Mouse (Mus musculus) limb, embryonic 10.5 days (tissue): ENCODE measurements around the gene Dcn. TPM values are rescaled to one million over a fixed set of nuclear protein-coding genes. Genes with fewer than 3 reads are reported as not detected.

Experiments
- DNase-seq: peaks from one replicate; pipeline ENCODE4 v3.0.0-alpha.2; 2017; ENCODE audit warnings: low spot score
- H3K27ac ChIP-seq: fragments of 300-500 bp; sonication (generic); 2 replicates; pipeline ENCODE4 v1.5.1; 2016; ENCODE audit warnings: mild to moderate bottlenecking
- H3K27me3 ChIP-seq: fragments of 300-500 bp; sonication (generic); 2 replicates; pipeline ENCODE4 v1.6.1; 2016; ENCODE audit warnings: low read depth, mild to moderate bottlenecking; ENCODE audit not compliant: poor library complexity, severe bottlenecking
- H3K36me3 ChIP-seq: fragments of 300-500 bp; sonication (generic); 2 replicates; pipeline ENCODE4 v1.6.1; 2016; ENCODE audit warnings: mild to moderate bottlenecking, moderate library complexity
- H3K4me1 ChIP-seq: fragments of 300-500 bp; sonication (generic); 2 replicates; pipeline ENCODE4 v1.6.1; 2016
- H3K4me3 ChIP-seq: fragments of 300-500 bp; sonication (generic); 2 replicates; pipeline ENCODE4 v1.5.1; 2016; ENCODE audit warnings: mild to moderate bottlenecking, moderate library complexity
- H3K9me3 ChIP-seq: fragments of 300-500 bp; sonication (generic); replicated peaks from 2 replicates; pipeline ENCODE4 v1.6.1; 2016; ENCODE audit warnings: mild to moderate bottlenecking
- WGBS: fragments of 180-500 bp; shearing (Covaris S2); methylation state at CpG from one replicate; pipeline ENCODE4 v1.1.7; 2016; 5-methylcytosine and 5-hydroxymethylcytosine counted together
- polyA plus RNA-seq: library from polyadenylated mRNA; unstranded; fragments of >200 nt; fragmentation: Nextera tagmentation; extraction: Ambion mirVana; gene quantifications from 2 replicates; pipeline ENCODE4 v1.2.1, GENCODE M21; 2016

Dcn gene
- 2.4 and 5.2 TPM in 2 replicates for polyA plus RNA-seq

DNA sequence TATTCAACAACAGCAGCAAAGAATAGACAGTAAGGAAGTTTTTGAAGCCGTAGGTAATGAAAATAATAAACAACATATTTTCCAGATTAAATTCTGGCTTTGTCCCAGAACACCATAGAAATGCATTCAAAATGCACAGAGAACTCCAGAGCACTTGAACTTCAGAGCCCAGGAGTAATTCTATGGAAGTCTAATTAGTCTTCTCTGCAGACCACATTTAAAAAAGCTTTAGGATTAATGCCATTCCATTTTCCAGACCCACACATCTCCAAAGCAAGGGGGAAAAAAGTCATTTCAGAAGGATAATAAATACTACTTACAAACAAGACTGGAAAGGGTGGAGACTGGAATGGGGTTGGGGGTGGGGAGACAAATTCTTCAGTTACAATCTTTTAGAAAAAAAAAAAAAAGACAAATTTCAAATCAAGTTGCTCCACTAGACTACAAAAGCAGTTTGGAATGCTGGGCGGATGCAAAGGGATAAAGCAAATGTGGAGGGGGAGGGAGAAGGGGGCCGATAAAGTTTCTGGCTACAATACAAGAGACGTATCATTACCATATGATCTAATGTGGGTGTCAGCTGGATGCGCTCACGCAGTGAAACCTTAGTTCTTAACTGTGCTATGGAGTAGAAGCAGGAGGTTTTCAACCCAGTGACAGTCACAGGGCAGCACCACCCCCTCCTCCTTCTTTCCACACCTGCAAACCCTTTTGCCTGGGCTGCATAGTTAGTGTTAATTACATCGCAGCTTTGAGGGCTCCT is at the start of gene Dcn:
Gene Dcn, plus strand, starts transcription at position 606 of the 763 bp plus-strand sequence.
- peak within 1 kb of the TSS; percentile 32 for H3K4me3 ChIP-seq
- peak; percentile 37 for DNase-seq
- WGBS, result 14% methylated on average over 7 of the region's 7 CpGs
- no peaks in the 10 kb centered on the region for H3K36me3 ChIP-seq
- H3K9me3 ChIP-seq, result no peaks in the 10 kb centered on the region
- H3K27me3 ChIP-seq, result no peaks in the 10 kb centered on the region
- peaks cover 32% of the 10 kb centered on the region for H3K4me1 ChIP-seq
- peak within 1 kb of the TSS; percentile 72 for H3K27ac ChIP-seq

DNA sequence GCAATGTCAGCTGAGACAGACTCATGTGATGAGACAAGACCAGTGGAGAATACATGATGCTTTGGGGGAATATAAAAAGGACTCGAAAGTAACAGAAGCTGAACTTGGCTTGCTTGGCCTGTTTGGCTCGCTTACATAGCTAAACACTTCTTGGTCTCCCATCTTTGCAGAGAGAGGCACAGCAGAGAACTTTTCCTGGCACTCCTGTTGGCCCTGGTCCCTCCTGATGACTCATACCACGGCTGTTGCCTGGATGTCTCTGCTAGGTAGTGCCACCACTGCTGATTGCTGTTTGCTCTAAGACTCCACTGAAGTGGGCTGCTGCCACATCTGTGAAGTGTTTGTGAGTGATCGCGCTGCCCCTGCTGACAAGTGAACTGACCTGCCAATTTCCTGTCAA is 42.7 kb upstream of the Dcn start:
- H3K27me3 ChIP-seq, result no peaks in the 10 kb centered on the region
- no peak overlapping the region for H3K4me3 ChIP-seq
- H3K4me1 ChIP-seq, result peaks cover 8% of the 10 kb centered on the region
- peak; percentile 35 for DNase-seq
- H3K36me3 ChIP-seq, result no peaks in the 10 kb centered on the region
- H3K9me3 ChIP-seq, result no peaks in the 10 kb centered on the region
- H3K27ac ChIP-seq, result no peak overlapping the region
- WGBS, result 85% methylated on average over 5 of the region's 5 CpGs

DNA sequence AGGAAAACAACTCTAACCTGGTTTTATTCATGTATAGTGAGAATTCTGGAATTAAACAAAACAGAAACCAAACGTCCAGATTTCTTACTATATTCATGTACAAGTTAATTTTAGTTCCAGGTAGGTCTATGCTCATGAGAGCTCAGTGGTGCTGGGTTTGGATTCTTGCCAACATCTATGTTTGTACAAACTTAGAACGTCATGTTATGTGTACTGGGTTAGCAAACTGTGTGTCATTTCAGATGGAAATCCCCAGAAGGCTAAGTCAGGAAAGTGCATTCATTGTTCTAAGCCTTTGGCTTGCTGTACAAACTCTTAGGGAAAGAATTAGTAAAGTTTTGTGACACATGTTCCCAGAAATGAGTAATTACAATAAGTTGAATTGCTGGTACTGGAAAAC is 37.1 kb upstream of the Dcn start:
- Histone ChIP-seq H3K4me3 (no peak overlapping the region), H3K4me1 (peaks cover under 1% of the 10 kb centered on the region; the same call in 1 of the 2 replicates), H3K9me3 (no peaks in the 10 kb centered on the region), H3K36me3 (no peaks in the 10 kb centered on the region), H3K27me3 (no peaks in the 10 kb centered on the region), H3K27ac (no peak overlapping the region)
- DNase-seq, result no peak
- WGBS, result 81% methylated on average over 2 of the region's 2 CpGs

DNA sequence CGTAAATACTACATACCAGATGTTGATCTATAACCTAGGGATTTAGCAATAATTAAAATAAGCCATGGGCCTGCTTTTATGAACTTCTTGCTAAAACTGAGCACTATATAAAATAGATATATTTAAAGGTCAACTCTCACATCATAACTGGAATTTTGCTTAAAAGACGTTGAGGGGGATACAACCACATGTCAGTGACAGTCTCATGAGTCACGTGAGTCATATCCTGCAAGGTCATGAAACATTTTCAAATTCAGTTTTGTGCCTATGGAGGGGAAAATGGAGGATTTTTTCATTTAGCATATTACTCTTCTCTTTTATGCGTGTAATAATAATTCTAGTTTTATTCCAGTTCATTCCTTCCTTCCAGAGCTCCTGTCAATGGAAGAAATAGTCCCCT is 32.9 kb upstream of the Dcn start:
- H3K9me3 ChIP-seq, result no peaks in the 10 kb centered on the region
- 84% methylated on average over 4 of the region's 4 CpGs for WGBS
- no peaks in the 10 kb centered on the region for H3K27me3 ChIP-seq
- H3K36me3 ChIP-seq, result no peaks in the 10 kb centered on the region
- DNase-seq, result no peak
- H3K27ac ChIP-seq, result no peak overlapping the region
- no peaks in the 10 kb centered on the region for H3K4me1 ChIP-seq
- no peak overlapping the region for H3K4me3 ChIP-seq

DNA sequence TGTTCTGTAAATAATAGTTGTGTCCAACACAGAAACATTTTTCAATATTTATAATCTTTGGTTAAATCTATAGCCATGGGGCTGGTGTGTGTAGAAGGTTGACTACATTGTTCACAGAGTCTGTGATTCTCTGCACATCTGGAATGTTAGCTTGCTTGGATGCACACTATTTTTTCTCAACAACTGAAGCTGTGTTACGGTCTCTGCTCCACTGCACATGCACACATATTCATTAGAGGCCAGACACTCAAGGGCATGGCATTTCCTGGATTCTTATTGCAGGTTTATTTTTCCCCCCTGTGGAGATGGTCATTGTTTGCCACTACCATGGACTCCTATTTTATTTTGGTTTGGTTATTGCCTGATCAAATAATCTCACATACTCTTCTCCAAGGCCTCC is 26.5 kb upstream of the Dcn start:
- Histone ChIP-seq H3K27ac (no peak overlapping the region), H3K4me3 (no peak overlapping the region)
- whole genome bisulfite sequencing, result 83% methylated on average over 1 of the region's 1 CpGs

DNA sequence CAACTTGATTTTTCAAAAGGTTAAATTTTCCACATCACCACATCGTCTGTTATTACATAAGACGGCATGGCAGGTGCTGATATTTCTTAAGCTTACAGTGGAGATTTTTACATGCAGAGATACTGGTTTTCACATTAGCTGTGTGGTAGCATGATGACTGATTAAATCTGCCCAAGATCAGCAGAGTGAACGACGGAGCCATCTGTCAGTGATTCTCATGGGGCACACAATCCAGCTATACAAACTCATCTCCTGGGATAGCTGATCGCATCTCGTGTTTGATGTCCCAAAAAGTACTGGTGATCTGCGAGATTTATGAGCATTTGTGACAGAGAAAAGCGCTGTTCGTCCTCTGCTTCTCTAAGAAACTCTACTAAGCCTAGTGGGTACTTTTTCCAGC is 25.9 kb upstream of the Dcn start:
- WGBS, result 83% methylated on average over 9 of the region's 9 CpGs
- no peaks in the 10 kb centered on the region; the same call in 1 of the 2 replicates for H3K4me1 ChIP-seq
- H3K4me3 ChIP-seq, result no peak overlapping the region
- H3K9me3 ChIP-seq, result no peaks in the 10 kb centered on the region
- no peak for DNase-seq
- no peaks in the 10 kb centered on the region for H3K36me3 ChIP-seq
- no peaks in the 10 kb centered on the region for H3K27me3 ChIP-seq
- H3K27ac ChIP-seq, result no peak overlapping the region

More for the DNA sequence above, 26.5 kb upstream of the Dcn start:
- H3K9me3 ChIP-seq, result no peaks in the 10 kb centered on the region
- DNase-seq, result no peak
- no peaks in the 10 kb centered on the region for H3K36me3 ChIP-seq
- no peaks in the 10 kb centered on the region; the same call in 1 of the 2 replicates for H3K4me1 ChIP-seq
- H3K27me3 ChIP-seq, result no peaks in the 10 kb centered on the region

DNA sequence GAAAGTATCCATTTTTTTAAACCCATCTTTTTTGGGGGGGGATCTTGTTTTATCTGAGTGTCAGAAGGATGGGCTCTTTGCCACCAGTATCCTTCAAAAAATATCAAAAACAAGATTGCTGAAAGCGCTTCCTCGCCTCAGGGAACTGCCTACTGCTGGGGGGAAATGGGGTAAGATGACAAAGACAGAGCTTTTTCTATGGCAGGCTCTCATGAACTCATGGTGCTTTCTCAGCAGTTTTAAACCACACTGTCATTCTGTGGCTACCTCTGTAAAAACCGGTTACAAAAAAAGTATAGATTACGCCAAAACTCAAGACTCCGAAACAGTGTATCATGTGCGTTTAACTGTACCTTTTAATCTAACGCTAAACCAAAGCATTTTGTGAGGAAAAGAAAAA is 22.4 kb upstream of the Dcn start:
- WGBS, result 90% methylated on average over 7 of the region's 7 CpGs
- DNase-seq, result no peak
- H3K9me3 ChIP-seq, result no peaks in the 10 kb centered on the region

DNA sequence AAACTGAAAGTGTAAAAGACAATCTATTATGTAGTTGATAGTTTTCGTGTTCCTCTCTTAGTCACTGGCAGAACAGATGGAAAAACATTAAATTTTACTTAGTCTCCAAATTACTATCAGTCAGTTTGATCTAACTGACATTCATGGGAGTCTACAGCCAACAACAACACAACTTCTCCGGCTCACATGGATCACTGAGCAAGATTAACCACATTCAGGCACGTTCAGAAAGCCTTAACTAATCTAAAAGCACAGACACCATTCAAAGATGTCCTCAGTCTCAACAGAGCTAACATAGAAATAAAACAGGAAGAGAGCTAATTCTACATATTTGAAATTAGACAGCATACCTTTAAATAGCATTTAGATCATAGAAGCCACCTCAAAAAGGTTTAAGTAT is 12.6 kb upstream of the Dcn start:
- Histone ChIP-seq H3K4me3 (no peak overlapping the region), H3K36me3 (no peaks in the 10 kb centered on the region), H3K27ac (no peak overlapping the region), H3K9me3 (no peaks in the 10 kb centered on the region), H3K27me3 (no peaks in the 10 kb centered on the region), H3K4me1 (no peaks in the 10 kb centered on the region)
- DNase-seq, result no peak
- 85% methylated on average over 3 of the region's 3 CpGs for WGBS

More for the DNA sequence above, 22.4 kb upstream of the Dcn start:
- Histone ChIP-seq H3K4me1 (no peaks in the 10 kb centered on the region; the same call in 1 of the 2 replicates), H3K27me3 (no peaks in the 10 kb centered on the region), H3K4me3 (no peak overlapping the region), H3K36me3 (no peaks in the 10 kb centered on the region), H3K27ac (no peak overlapping the region)

DNA sequence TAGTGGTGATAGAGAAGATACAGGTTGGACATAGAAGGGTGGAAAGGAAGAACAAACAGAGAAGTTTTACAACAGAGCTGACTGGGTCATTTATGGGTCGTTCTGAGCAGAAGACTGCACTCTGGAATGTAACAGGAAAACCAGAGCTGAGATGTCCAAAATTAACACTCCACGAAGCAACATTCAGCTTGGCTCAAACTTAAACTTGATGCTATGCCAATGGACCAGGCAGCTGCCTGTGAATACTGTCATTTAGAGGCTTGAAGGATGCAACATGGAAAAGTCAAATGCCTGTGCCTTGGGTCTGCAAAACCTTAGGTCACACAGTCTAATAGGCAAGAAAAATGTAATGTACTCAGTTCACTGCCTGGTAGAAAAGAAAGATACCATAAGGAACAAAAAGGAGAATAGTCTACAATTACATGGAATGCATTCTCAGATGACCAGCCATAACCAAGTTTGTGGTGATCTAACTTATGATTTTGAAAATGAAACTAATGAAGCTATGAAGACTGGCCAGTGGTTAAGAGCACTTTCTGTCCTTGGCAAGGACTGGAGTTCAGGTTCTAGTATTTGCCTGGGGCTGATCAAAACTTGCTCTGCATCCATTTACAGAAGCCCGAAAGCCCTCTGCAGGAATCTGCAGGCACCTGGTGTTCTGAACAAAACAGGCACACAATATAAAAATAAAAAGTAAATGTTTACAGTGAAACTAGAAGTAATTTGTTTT is 9.8 kb upstream of the Dcn start:
- no peaks in the 10 kb centered on the region for H3K9me3 ChIP-seq
- WGBS, result 79% methylated on average over 3 of the region's 3 CpGs
- H3K4me1 ChIP-seq, result no peaks in the 10 kb centered on the region

DNA sequence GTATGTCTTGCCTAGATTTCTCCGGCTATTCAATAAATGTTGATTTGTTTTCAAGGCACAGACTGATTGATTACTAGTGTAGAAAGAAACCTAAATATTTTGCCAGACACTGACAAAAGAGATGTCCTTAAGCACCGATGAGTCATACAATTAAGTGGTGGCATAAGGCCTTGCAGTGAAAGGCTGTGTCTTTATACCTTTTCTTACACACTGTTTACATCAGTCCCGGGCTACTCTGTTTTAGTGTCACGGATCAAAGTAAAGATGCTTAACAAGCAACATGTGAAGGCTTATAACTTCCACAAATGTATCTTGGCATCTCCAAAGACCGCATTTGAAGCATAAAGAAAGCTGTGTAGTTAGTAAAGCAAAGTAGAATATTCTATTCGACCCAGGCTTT is 3.9 kb upstream of the Dcn start:
- Histone ChIP-seq H3K4me3 (no peak overlapping the region), H3K36me3 (no peaks in the 10 kb centered on the region), H3K27me3 (no peaks in the 10 kb centered on the region), H3K9me3 (no peaks in the 10 kb centered on the region), H3K4me1 (peaks cover 26% of the 10 kb centered on the region), H3K27ac (no peak overlapping the region)
- DNase-seq, result no peak
- 53% methylated on average over 6 of the region's 6 CpGs for WGBS

More for the DNA sequence above, 9.8 kb upstream of the Dcn start:
- H3K27me3 ChIP-seq, result no peaks in the 10 kb centered on the region
- H3K27ac ChIP-seq, result no peak overlapping the region
- H3K36me3 ChIP-seq, result no peaks in the 10 kb centered on the region
- no peak for DNase-seq
- no peak overlapping the region for H3K4me3 ChIP-seq

DNA sequence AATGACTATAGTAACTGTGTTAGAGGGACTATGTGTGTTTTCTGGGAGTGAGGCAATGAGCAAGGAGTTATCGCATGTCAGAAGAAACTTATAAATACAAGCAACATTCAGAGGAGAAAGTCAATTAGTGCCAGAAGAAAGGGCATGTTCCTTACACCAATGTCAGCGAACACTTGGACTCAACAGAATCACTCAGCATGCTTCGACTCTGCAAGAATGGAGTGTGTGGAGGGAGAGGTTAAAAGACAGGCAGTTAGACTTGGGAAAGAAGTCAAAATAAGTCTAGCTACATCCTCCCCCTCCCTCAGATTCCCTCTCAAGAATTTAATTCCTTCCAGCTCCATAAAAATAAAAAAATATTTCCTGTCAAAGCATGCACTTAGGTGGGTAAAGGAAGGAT is 1.1 kb upstream of the Dcn start:
- Histone ChIP-seq H3K27me3 (no peaks in the 10 kb centered on the region), H3K27ac (peak overlapping the region; percentile 72)
- DNase-seq, result no peak

DNA sequence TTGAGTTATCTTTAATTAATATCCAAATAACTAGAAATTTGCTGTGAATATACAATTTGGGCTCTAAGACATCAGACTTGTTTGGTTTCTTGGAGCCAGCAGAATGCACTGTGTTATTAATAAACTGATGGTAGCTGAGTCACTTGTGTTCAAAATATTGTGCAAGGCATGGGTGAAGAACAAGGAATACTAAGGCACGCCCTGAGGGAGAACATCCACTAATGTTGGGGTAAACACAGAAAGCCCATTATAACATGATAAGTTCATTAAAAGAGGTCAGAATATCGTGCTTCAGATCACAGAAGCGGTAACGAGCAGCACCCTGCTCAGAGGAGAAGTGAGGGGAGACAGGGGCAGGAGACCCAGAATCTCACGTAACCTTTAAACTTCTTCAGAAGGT is 2.7 kb downstream of the Dcn start:
- H3K27me3 ChIP-seq, result no peaks in the 10 kb centered on the region
- H3K36me3 ChIP-seq, result no peaks in the 10 kb centered on the region
- no peak for DNase-seq
- 83% methylated on average over 5 of the region's 5 CpGs for WGBS
- H3K4me3 ChIP-seq, result no peak overlapping the region
- H3K9me3 ChIP-seq, result no peaks in the 10 kb centered on the region
- H3K4me1 ChIP-seq, result peaks cover 32% of the 10 kb centered on the region
- H3K27ac ChIP-seq, result no peak overlapping the region

More for the DNA sequence above, 1.1 kb upstream of the Dcn start:
- peaks cover 32% of the 10 kb centered on the region for H3K4me1 ChIP-seq
- no peak overlapping the region for H3K4me3 ChIP-seq
- H3K9me3 ChIP-seq, result no peaks in the 10 kb centered on the region
- WGBS, result 80% methylated on average over 3 of the region's 3 CpGs
- H3K36me3 ChIP-seq, result no peaks in the 10 kb centered on the region

DNA sequence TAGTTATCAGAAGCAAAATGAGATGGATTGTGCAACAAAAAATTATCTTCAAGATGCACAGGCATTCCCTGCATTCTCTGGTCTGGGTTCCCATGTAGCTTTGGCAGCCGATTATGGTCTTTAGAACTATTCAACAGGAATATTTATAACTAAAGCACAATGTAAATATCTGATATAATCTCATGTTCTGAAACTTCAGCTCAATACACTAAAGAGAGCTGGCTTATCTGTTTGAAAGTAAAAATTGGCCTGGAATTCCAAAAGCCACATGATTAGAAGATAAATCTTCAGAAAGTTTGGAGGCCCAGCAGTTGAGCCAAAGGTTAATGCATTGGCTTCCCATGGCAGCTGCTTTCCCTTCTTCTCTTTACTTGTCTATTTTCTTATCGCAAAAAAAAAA is 4.6 kb downstream of the Dcn start:
- 77% methylated on average over 2 of the region's 2 CpGs for WGBS

More for the DNA sequence above, 4.6 kb downstream of the Dcn start:
- Histone ChIP-seq H3K9me3 (no peaks in the 10 kb centered on the region), H3K36me3 (no peaks in the 10 kb centered on the region), H3K27me3 (no peaks in the 10 kb centered on the region), H3K27ac (no peak overlapping the region), H3K4me3 (no peak overlapping the region), H3K4me1 (peaks cover 20% of the 10 kb centered on the region)
- DNase-seq, result no peak
